Mouse (Mus musculus): Measurements from ENCODE around the gene Gabbr1. TPM values are rescaled to one million over a fixed set of nuclear protein-coding genes. Genes with fewer than 3 reads are reported as not detected.
"Not testable (repeated sequence)": the region's sequence is repeated elsewhere in the genome, so short reads cannot be mapped to it uniquely, and the experiment has no call there.

Gene Gabbr1
- polyA plus RNA-seq, 1 experiment from 2014 or later: 0.66 TPM

- Histone ChIP-seq H3K4me1 (replicated peaks) (no peaks in the 10 kb centered on the region), H3K36me3 (replicated peaks) (no peaks in the 10 kb centered on the region), H3K4me2 (no peak overlapping the region), H3K4me3 (replicated peaks) (no peak overlapping the region), H3K9me3 (replicated peaks) (no peaks in the 10 kb centered on the region), H3K27me3 (no peaks in the 10 kb centered on the region), H3K27ac (replicated peaks) (no peak overlapping the region), H3K9ac (no peak overlapping the region)
- no peak for ATAC-seq (ENCODE audit: insufficient read depth)
Measured at GRCm38 (mm10) chr17:37016333-37016732, 29.4 kb upstream of the Gabbr1 start.

- Histone ChIP-seq H3K4me1 (replicated peaks) (no peaks in the 10 kb centered on the region), H3K36me3 (replicated peaks) (no peaks in the 10 kb centered on the region), H3K9me3 (replicated peaks) (no peaks in the 10 kb centered on the region), H3K4me3 (replicated peaks) (no peak overlapping the region), H3K27ac (replicated peaks) (no peak overlapping the region), H3K9ac (no peak overlapping the region), H3K27me3 (no peaks in the 10 kb centered on the region), H3K4me2 (no peak overlapping the region)
- no peak for ATAC-seq (ENCODE audit: insufficient read depth)
- 72% methylated on average over 3 of the region's 3 CpGs for WGBS (ENCODE audit: insufficient replicate concordance)
Measured at GRCm38 (mm10) chr17:37018328-37018727, 27.4 kb upstream of the Gabbr1 start.

DNA sequence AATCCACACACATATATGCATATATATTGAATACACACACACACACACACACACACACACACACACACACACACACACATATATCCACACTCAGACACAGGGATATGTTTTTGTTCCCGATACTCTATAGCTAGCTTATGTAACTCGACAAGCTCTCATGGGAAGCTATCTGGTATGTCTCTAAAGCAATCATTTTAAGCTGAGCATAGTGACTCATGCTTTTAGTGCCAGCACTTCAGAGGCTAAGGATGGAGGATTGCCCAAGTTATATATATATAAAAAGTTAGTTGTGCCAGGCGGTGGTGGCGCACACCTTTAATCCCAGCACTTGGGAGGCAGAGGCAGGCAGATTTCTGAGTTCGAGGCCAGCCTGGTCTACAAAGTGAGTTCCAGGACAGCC is 26.5 kb upstream of the Gabbr1 start:
- not testable (repeated sequence) for H3K4me3 ChIP-seq (replicated peaks); H3K9me3 ChIP-seq (replicated peaks); H3K27me3 ChIP-seq; H3K4me2 ChIP-seq; H3K36me3 ChIP-seq (replicated peaks); H3K4me1 ChIP-seq (replicated peaks); H3K27ac ChIP-seq (replicated peaks); H3K9ac ChIP-seq; ATAC-seq (ENCODE audit: insufficient read depth)
- WGBS (ENCODE audit: insufficient replicate concordance): 68% methylated on average over 5 of the region's 5 CpGs

DNA sequence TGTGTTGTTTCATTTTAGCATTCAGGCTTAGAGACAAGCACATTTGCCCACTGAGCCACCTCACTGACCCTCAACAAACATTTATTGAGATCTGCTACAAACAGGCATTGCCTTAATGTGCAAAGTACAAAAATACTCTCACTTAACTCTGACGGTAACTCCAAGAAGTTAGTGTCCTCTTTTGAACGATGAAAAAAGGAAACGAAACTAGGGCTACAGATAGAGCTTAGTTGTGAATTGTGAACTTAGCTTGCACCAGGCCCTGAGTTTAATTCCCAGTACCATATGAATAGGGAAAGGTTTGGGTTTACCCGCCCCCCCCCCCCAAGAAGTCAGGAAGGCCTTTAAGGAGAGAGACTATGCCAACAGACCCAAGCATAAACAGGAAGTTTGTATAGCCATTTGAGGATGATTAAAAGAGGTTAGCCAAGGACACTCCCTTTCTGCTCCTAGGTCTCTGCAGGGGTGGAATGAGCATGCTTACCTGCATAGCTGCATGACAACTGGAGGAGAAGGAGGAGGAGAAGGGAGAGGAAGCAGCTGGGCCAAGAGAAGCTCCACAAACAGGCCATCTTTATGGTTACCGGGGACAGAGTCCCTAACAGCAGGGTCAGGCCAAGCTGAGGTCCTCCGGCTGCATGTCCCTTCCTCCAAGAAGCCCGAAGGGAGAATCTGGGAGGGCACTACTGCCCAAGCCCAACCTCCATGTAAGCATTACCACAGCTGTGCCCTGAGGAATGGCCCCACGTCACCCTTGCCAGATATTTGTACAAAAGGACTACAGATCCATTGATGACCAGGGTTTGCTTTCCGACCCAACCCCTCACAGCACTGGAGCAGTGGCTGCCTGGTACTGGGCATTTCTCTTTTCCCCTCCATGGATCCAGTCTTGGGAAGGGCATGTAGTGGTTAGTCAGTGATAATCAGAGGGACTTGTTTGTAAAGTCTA is 22.9 kb upstream of the Gabbr1 start, which contains the start of gene Mog:
Mog (minus strand) TSS at position 771 of the 949 bp plus-strand sequence.
- H3K4me3 ChIP-seq (replicated peaks): no peak within 1 kb of the TSS
- H3K4me1 ChIP-seq (replicated peaks): no peaks in the 10 kb centered on the region
- WGBS (ENCODE audit: insufficient replicate concordance): 42% methylated on average over 9 of the region's 9 CpGs
- no peaks in the 10 kb centered on the region for H3K27me3 ChIP-seq
- H3K9me3 ChIP-seq (replicated peaks): no peaks in the 10 kb centered on the region
- no peak within 1 kb of the TSS for H3K4me2 ChIP-seq
- no peak within 1 kb of the TSS for H3K27ac ChIP-seq (replicated peaks)
- no peak within 1 kb of the TSS for H3K9ac ChIP-seq
- no peaks in the 10 kb centered on the region for H3K36me3 ChIP-seq (replicated peaks)
- ATAC-seq (ENCODE audit: insufficient read depth): no peak

- no peak overlapping the region for H3K9ac ChIP-seq
- H3K4me1 ChIP-seq (replicated peaks): peaks cover 9% of the 10 kb centered on the region; the same call in 1 of the 2 replicates
- H3K4me2 ChIP-seq: no peak overlapping the region
- no peak overlapping the region for H3K27ac ChIP-seq (replicated peaks)
- no peak overlapping the region for H3K4me3 ChIP-seq (replicated peaks)
- WGBS (ENCODE audit: insufficient replicate concordance): 70% methylated on average over 2 of the region's 2 CpGs
- no peak for ATAC-seq (ENCODE audit: insufficient read depth)
- H3K27me3 ChIP-seq: no peaks in the 10 kb centered on the region
- no peaks in the 10 kb centered on the region for H3K9me3 ChIP-seq (replicated peaks)
- no peaks in the 10 kb centered on the region for H3K36me3 ChIP-seq (replicated peaks)
Measured at GRCm38 (mm10) chr17:37026425-37026824, 19.3 kb upstream of the Gabbr1 start.

- Histone ChIP-seq H3K36me3 (replicated peaks) (no peaks in the 10 kb centered on the region), H3K4me1 (replicated peaks) (peaks cover 9% of the 10 kb centered on the region; the same call in 1 of the 2 replicates), H3K9me3 (replicated peaks) (no peaks in the 10 kb centered on the region), H3K27ac (replicated peaks) (no peak overlapping the region), H3K27me3 (no peaks in the 10 kb centered on the region), H3K4me3 (replicated peaks) (no peak overlapping the region), H3K9ac (no peak overlapping the region), H3K4me2 (no peak overlapping the region)
- no peak for ATAC-seq (ENCODE audit: insufficient read depth)
- WGBS (ENCODE audit: insufficient replicate concordance): 78% methylated on average over 4 of the region's 4 CpGs
Measured at GRCm38 (mm10) chr17:37027486-37027885, 18.3 kb upstream of the Gabbr1 start.

DNA sequence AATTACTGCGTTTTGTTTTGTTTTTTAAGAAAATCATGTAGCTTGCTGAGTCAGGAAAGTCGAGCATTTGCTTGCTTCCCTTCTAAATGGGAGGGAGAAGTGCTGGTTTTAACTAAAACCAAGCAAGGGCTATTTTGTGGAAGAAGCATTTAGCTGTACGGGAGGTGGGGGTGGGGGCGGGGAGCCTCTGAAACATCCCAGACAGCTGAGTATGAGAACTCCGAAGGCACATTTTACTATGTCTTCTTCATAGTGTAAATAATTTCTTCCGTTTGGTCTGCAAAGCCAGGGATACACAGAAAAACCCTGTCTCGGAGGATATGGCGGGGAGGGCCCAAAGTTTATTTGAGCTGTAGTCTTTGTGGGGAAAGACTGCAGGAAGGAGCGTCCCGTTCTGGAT is 17.6 kb upstream of the Gabbr1 start:
- H3K36me3 ChIP-seq (replicated peaks): no peaks in the 10 kb centered on the region
- no peak overlapping the region for H3K9ac ChIP-seq
- H3K27me3 ChIP-seq: no peaks in the 10 kb centered on the region
- H3K4me2 ChIP-seq: peak overlapping the region; percentile 59
- H3K4me1 ChIP-seq (replicated peaks): peaks cover 9% of the 10 kb centered on the region; the same call in 1 of the 2 replicates
- 23% methylated on average over 10 of the region's 10 CpGs for WGBS (ENCODE audit: insufficient replicate concordance)
- no peak for ATAC-seq (ENCODE audit: insufficient read depth)
- no peaks in the 10 kb centered on the region for H3K9me3 ChIP-seq (replicated peaks)
- peak overlapping the region; percentile 51; the same call in 1 of the 2 replicates for H3K4me3 ChIP-seq (replicated peaks)
- no peak overlapping the region for H3K27ac ChIP-seq (replicated peaks)

DNA sequence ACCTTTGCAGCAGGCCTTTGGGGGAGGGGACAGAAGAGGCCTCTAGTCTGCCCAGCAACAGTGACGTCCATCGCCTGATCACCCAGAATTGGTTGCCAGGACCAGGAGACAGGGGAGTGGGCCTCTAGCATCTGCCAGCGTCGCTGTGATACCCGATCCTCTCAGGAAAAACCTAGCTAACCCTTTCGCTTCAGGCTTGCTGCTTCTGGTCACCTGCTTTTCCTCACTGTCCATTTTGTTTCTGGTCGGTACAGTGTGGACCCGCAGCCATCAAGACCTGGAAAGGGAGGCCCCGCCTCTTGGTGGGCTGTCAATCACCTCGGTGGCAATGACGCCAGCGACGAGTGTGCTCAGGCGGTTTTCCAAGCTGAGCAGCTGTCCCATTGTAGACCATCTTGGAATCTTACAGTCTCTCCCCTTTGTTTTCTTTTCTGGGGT is 17.1 kb upstream of the Gabbr1 start:
- ATAC-seq (ENCODE audit: insufficient read depth): peak; percentile 85
- Histone ChIP-seq H3K4me2 (peak overlapping the region; percentile 59), H3K4me3 (replicated peaks) (peak overlapping the region; percentile 51), H3K27me3 (no peaks in the 10 kb centered on the region), H3K36me3 (replicated peaks) (no peaks in the 10 kb centered on the region), H3K9me3 (replicated peaks) (no peaks in the 10 kb centered on the region), H3K9ac (no peak overlapping the region), H3K27ac (replicated peaks) (no peak overlapping the region), H3K4me1 (replicated peaks) (peaks cover 9% of the 10 kb centered on the region; the same call in 1 of the 2 replicates)
- under 1% methylated on average over 14 of the region's 14 CpGs for WGBS (ENCODE audit: insufficient replicate concordance)

DNA sequence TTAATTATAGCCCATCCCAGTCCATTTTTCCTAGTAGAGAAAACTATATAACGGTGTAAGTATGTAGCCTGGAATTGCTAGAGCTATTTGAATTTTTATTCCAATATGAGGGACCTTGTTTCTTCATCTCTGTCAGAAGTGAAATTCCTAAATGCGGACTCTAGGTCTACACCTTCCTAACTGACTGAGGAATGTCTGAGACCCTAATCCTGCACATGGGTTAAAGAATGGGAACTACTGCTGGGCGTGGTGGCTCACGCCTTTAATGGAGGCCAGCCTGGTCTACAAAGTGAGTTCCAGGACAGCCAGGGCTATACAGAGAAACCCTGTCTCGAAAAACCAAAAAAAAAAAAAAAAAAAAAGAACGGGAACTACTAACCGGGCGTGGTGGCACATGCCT is 16.6 kb upstream of the Gabbr1 start:
- Histone ChIP-seq H3K4me3 (replicated peaks) (peak overlapping the region; percentile 51), H3K27me3 (no peaks in the 10 kb centered on the region)

GRCm38 (mm10) chr17:37039127-37039894 is 6.5 kb upstream of the Gabbr1 start:
- 45% methylated on average over 2 of the region's 2 CpGs for WGBS (ENCODE audit: insufficient replicate concordance)
- Histone ChIP-seq H3K4me2 (no peak overlapping the region), H3K27me3 (peaks cover 12% of the 10 kb centered on the region), H3K27ac (replicated peaks) (no peak overlapping the region), H3K4me3 (replicated peaks) (no peak overlapping the region), H3K9me3 (replicated peaks) (no peaks in the 10 kb centered on the region), H3K9ac (no peak overlapping the region), H3K4me1 (replicated peaks) (no peaks in the 10 kb centered on the region), H3K36me3 (replicated peaks) (no peaks in the 10 kb centered on the region)
- no peak for ATAC-seq (ENCODE audit: insufficient read depth)

More for the DNA sequence above, 16.6 kb upstream of the Gabbr1 start:
- Histone ChIP-seq H3K36me3 (replicated peaks) (no peaks in the 10 kb centered on the region), H3K9ac (no peak overlapping the region), H3K4me2 (peak overlapping the region; percentile 59), H3K4me1 (replicated peaks) (peaks cover 9% of the 10 kb centered on the region; the same call in 1 of the 2 replicates), H3K9me3 (replicated peaks) (no peaks in the 10 kb centered on the region), H3K27ac (replicated peaks) (no peak overlapping the region)
- 60% methylated on average over 8 of the region's 8 CpGs for WGBS (ENCODE audit: insufficient replicate concordance)
- no peak for ATAC-seq (ENCODE audit: insufficient read depth)

- WGBS (ENCODE audit: insufficient replicate concordance): 30% methylated on average over 7 of the region's 7 CpGs
- H3K9ac ChIP-seq: no peak overlapping the region
- H3K36me3 ChIP-seq (replicated peaks): no peaks in the 10 kb centered on the region
- peak overlapping the region; percentile 71; the same call in 1 of the 2 replicates for H3K4me2 ChIP-seq
- peaks cover 12% of the 10 kb centered on the region for H3K4me1 ChIP-seq (replicated peaks)
- no peaks in the 10 kb centered on the region for H3K9me3 ChIP-seq (replicated peaks)
- H3K27ac ChIP-seq (replicated peaks): no peak overlapping the region
- H3K27me3 ChIP-seq: peaks cover 65% of the 10 kb centered on the region
- ATAC-seq (ENCODE audit: insufficient read depth): no peak
- H3K4me3 ChIP-seq (replicated peaks): no peak overlapping the region
Measured at GRCm38 (mm10) chr17:37044651-37045244, 1.0 kb upstream of the Gabbr1 start.
